Mouse (Mus musculus): Measurements from ENCODE around the gene Bud13.
"Not testable (repeated sequence)": the region's sequence is repeated elsewhere in the genome, so short reads cannot be mapped to it uniquely, and the experiment has no call there.

Gene Bud13

DNA sequence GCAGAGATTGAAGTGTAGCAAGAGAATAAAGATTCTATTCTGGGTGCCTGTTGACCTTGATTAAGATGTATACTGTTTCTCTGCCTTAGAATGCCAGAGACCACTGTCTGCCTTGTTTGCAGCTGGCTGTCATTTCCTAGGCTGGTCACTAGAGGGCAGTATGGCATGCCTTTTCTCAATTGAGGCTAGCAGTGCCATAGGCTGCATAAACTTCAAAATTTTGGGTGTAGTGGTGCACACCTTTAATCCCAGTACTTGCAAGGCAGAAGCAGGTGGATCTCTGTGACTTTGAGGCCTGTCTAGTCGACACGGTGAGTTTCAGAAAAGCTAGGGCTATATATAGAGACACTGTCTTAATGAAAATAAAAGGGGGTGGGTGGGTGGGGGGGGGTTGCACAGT lies 19.3 kb downstream of the Bud13 start:
- no peak for DNase-seq (ENCODE audit: low read depth, low spot score)

- no peak for DNase-seq (ENCODE audit: low read depth, low spot score)
Measured at GRCm38 (mm10) chr9:46309121-46309520, 26.3 kb downstream of the Bud13 start.

GRCm38 (mm10) chr9:46314507-46314906 lies 31.7 kb downstream of the Bud13 start:
- DNase-seq (ENCODE audit: low read depth, low spot score): no peak

DNA sequence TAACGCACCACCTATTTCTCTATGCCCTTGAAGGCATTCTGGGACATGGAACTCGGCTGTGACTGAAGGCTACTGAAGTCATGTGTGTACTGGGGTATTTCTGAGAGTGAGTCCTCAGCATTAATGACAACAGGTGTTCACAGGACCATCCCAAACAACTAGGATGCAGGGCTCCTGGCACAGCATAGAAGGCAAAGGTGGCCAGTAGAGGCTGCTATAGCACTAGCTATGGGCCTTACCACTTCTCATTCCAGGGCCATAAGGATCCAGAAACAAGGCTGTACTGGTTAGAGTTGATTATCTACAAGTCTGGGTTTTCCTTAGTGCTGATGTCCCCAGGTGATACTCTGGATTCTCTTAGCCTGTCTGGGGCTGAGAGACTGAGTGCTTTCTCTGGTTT lies 32.1 kb downstream of the Bud13 start:
- no peak for DNase-seq (ENCODE audit: low read depth, low spot score)

DNA sequence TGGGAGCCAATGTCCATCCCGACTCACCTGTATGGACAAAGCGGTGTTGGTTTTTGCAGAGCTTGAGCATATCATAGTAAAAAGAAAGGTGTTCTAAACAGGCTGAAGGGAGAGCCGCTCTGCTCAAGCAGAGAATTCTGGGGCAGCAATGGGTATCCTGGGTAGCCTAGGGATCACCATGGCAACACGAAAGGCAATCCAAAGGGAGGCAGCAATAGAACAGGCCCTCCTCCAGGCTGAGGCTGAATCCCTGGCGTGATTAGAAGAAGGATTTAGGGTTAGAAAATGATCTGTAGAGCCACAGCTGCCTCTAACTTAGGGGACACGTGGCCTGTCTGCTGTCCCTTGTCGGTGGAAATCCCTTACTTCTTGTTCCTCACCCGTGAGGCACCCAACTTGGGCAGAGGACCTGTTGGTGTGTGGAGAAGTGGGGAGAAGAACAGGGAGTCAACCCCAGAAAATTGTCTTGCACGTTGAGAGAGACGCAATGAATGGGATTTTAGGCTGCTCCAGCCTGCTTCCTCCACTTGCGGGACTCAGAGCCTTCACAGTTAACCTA lies 33.1 kb downstream of the Bud13 start:
- DNase-seq (ENCODE audit: low read depth, low spot score): no peak

GRCm38 (mm10) chr9:46316388-46316787 lies 33.6 kb downstream of the Bud13 start:
- DNase-seq (ENCODE audit: low read depth, low spot score): no peak

GRCm38 (mm10) chr9:46316909-46317308 lies 34.1 kb downstream of the Bud13 start:
- DNase-seq (ENCODE audit: low read depth, low spot score): no peak

GRCm38 (mm10) chr9:46317957-46318356 lies 35.1 kb downstream of the Bud13 start:
- no peak for DNase-seq (ENCODE audit: low read depth, low spot score)

DNA sequence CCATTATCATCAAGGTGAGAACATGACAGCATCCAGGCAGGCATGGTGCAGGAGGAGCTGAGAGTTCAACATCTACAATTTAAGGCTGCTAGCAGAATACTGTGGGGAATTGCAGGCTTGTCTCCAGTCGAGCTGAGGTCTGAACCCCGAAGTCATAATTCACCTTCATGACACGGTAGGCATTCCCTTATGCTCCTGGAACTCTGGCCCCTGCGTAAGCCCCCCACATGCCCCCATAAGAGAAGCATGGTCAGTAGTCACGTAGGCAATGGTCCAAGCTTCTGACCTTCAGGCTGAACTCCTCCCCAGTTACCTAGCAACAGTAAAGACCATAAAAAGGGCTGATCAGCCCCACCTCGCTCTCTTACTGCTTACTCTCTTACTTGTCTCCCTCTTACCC lies 37.1 kb downstream of the Bud13 start, which contains the start of gene 4931429L15Rik:
TSS of gene 4931429L15Rik (minus strand) at position 101 of the 400 bp plus-strand sequence.
- not testable (repeated sequence) for DNase-seq (ENCODE audit: low read depth, low spot score)

DNA sequence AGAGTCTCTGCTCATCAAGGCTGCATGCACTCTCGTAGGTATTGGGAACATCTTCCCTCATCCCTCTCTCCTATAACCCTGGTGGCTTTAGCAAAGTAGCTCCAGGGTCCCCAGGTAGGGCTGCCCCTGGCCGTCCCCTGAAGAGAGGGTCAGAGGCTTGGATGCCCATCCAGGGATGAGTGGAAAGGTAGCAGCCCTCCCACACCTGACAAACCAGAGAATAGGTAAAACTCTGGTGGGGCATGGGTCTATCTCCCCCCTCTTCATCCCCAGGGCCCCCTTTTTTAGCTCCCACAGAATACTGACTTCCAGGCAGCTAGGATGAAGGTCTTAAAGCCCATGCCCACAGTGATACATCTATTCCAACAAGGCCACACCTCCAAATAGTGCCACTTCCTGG lies 37.7 kb downstream of the Bud13 start:
- DNase-seq (ENCODE audit: low read depth, low spot score): no peak

DNA sequence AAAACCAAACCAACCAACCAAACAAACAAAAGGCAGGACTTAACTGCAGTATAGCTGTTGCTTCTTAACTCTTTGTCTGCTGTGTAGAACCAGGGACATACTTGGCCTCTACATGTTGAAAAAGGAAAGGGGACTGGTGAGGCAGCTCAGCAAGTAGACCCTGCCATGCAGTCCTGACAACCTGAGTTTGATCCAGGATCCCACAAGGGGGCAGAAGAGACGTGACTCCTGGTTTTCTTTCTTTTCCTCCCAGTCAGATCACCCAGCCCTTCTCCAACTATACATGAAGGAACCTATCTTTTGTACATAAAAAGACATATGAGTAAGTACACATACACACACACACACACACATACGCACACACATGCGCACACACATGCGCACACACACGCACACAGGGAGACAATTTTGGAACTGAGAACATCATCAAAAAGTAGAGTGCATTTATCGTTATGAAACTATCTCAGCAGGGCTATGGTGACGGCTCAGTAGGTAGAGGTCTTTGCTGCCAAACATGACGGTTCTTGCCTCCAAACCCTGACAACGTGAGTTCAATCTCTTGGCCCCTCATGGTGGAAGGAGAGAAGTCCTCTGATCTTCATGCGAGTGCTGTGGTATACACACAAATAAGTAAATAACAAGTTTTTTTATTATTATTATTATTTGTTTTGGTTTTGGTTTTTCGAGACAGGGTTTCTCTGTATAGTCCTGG lies 44.0 kb downstream of the Bud13 start:
- DNase-seq (ENCODE audit: low read depth, low spot score): no peak

- DNase-seq (ENCODE audit: low read depth, low spot score): no peak
Measured at GRCm38 (mm10) chr9:46327706-46328571, 45.1 kb downstream of the Bud13 start.

- DNase-seq (ENCODE audit: low read depth, low spot score): no peak
Measured at GRCm38 (mm10) chr9:46328572-46329249, 45.9 kb downstream of the Bud13 start.

GRCm38 (mm10) chr9:46329250-46329648 lies 46.4 kb downstream of the Bud13 start:
- no peak for DNase-seq (ENCODE audit: low read depth, low spot score)

DNA sequence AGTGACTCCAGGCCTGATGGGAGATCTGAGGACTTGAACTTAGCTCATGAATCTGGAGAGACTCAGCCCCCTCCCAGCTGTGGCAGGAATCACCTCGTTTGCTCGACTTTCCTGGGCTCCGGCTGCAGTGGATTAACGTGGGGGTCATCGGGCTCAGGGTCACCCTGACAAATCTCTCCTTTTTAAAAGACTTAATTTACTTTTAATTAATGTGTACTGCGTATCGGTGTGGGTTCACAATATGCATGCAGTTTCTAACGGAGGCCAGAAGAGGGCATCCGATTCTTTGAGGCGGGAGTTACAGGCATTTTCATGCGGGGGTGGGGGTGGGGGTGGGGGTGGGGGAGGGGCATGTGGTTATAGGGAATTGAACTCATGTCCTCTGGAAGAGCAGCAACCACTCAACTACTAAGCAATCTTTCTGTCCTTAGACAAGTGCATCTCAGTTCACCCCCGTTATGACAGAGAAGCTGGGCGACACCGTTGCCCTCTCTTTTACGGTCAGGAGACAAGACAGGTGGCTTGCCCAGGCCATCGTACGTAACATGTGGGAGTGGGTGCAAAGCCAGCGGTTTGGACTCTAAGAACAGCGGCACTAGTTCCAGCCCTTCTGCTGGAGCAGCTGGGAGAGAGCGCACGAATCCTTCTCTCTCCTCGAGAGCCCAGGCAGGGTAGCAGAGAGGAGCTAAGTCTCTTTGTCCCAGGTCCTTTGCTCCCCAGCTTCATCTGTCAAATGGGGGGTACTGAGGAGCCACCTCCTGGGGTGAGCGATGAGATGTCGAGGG lies 47.2 kb downstream of the Bud13 start:
- DNase-seq (ENCODE audit: low read depth, low spot score): no peak

- DNase-seq (ENCODE audit: low read depth, low spot score): no peak
Measured at GRCm38 (mm10) chr9:46330586-46330895, 47.7 kb downstream of the Bud13 start.

DNA sequence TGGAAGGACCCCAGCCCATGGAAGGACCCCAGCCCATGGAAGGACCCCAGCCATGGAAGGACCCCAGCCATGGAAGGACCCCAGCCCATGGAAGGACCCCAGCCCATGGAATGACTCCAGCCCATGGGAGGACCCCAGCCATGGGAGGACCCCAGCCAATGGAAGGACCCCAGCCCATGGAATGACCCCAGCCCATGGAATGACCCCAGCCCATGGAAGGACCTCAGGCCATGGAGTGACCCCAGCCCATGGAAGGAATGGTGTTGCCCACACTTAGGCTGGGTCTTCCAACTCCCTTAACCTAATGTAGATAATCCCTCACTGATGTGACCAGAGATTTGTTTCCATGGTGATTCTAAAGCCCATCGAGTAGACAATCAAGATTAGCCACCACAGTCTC lies 48.5 kb downstream of the Bud13 start:
- no peak for DNase-seq (ENCODE audit: low read depth, low spot score)

- no peak for DNase-seq (ENCODE audit: low read depth, low spot score)
Measured at GRCm38 (mm10) chr9:46334471-46335025, 51.7 kb downstream of the Bud13 start.

- DNase-seq (ENCODE audit: low read depth, low spot score): no peak
Measured at GRCm38 (mm10) chr9:46335461-46335995, 52.7 kb downstream of the Bud13 start.

DNA sequence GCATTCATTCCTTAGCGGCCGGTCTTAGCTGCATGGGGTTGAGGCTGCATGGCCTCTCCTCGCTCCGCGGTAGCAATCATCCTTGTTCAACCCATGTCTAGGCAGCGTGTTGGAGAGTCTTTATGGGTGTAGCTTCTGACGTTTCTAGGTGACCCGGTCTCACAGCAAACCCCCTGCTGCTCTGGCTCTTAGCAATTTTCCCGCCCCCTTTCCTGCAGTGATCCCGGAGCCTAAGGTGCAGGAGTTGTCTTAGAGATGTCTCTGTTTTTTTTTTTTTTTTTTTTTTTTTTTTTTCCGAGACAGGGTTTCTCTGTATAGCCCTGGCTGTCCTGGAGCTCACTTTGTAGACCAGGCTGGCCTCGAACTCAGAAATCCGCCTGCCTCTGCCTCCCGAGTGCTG lies 53.5 kb downstream of the Bud13 start:
- DNase-seq (ENCODE audit: low read depth, low spot score): not testable (repeated sequence)

GRCm38 (mm10) chr9:46337331-46337730 lies 54.5 kb downstream of the Bud13 start:
- DNase-seq (ENCODE audit: low read depth, low spot score): no peak

All from brain, embryonic 18.5 days (tissue).